Mouse (Mus musculus) v-Abl transformed pro-B cells (cell line): ENCODE measurements around the gene Bche.

Source experiments
- in situ Hi-C, 2 experiments: fragments of 400-800 bp; cut with MboI; formaldehyde crosslinking; loops; one replicate each; pipeline ENCODE4 v1.15.1; 2025; ENCODE audit not compliant: unreplicated experiment in 2 of 2

Gene Bche

DNA sequence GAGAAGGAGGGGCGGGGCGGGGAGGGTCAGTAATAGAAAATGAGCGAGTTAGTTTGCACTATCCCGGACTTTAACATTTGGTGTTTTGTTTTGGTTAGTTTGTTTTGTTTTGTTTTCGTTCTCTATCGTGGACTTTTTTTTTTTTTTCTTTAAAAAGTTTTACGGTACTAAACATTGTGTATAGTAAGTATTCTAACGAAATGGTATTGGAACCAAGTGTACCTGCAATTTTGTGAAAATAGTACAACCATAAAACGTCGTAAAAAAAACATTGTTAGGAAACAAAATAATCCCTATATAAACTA lies at the start of gene Bche:
Bche (minus strand) TSS at position 6 of the 305 bp plus-strand sequence.
- in situ Hi-C loops = no loop called here

DNA sequence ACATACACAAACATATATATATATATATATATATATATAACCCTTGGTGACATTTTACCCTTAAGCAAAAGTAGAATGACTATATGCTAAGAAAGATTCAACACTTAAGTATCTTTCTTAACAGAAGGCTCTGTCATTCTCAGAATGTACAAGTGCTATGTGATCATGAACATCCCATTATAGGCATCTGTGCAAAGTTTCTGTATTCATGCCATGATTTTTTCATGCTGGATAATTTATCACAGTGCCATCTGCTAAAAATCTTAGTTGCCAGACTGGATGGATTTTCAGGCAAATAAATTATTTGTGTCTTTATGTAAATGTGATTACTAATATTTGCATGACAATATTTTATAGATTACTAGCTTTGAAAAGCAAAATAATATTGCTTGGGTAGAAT lies 33.8 kb upstream of the Bche start:
- in situ Hi-C loops = no loop called here

DNA sequence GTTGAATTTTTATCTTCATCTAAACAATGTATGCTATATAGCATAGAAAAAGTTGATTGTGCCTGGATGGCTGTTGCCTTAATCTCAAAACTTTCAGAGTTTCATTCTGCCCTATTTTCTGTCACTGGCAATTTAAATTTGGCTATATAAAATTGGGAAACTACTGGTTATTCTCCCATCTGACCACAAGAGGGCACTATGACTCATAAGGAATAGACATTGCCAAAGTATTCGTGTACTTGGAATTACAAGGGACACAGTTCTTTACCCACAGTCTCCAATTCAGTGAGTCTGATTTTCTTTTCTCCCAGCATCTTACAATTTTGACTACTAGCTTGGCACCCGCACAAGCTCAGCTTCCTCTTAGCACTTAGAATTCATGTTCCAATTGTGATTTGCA lies 23.5 kb upstream of the Bche start:
- in situ Hi-C loops = no loop called here

DNA sequence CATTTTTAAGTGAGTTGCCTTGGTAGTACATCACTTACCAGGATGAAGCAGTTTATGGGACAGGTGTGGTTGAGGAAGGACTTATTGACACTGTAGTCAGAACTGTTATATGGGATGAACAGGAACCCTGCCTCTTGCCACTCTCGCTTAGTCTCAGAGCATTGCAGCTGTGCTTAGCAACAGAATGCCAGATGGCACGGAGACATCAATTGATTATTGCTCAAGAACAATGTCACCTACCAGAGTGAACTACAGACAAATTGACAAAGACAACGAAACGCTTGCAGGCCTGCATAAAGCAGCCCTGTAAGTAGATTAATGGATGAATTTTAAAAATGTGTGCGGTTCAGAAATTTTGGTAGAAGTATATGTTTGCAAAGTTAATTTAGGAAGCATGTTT lies 21.3 kb upstream of the Bche start:
- in situ Hi-C loops = no loop called here

DNA sequence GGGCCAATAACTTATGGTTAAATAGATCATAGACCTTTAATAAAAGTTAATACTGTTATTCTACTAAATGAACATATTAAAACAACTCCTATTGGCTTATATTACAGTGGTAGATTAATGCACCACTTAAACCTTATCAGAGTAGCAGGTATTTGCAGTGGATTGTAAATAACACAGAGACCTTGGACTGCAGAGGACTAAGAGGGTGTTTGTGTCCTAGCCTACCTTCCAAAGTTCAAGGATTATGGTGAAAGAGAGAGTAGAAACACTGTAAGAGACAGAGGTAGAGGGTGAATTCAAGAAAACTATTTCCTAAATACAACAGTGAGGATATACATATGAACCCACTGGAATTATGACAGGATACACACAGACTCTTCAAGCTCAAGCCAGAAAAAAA lies 17.5 kb upstream of the Bche start:
- in situ Hi-C loops = no loop called here

DNA sequence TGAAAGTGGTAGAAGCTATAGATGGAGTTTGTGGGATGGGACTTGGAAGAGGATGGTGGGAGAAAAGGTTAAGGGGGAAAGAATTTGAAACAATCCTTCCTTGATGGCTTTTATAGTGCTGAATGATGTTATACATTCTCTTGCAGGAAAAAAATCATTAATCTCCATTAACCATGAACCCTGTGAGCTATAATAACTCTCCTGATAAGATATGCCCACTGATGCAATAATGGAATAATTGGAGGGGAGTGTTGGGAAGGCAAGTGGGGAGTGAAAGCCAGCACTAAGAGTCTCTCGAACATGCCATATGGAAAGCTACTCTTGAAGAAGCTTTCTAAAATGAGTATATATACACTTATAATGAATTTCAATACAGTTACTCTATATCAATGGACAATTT lies 16.7 kb upstream of the Bche start:
- in situ Hi-C loops = no loop called here

DNA sequence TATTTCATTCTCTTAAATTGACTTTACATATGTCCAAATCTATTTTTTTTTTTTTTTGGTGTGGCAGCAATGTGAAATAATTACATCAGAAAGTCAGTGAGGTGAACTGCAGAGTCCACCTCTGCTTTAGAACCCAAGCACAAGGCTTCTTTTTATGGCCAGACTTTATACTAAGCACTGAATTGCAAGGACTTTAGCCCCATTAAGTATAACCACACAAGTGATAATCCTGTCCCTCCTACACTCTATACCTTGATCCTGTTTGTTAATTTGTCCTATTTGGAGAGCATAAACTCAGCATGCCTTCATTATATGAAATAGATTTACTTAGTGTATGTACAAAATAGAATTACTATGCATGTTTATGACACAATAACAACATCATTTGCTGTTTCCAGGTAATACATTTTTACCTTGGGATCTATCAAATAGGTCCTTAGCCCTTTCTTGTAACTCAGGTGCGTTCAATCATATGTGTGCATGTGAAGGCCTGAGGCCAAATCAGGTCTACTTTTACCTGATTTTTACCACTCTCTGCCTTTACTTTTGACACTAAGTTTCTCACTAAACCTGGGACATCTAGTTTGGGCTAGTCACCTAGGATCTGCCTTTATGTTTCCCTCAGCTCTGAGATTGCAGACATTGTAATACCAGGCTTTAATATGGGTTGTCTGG lies 9.5 kb upstream of the Bche start:
- in situ Hi-C loops = no loop called here

DNA sequence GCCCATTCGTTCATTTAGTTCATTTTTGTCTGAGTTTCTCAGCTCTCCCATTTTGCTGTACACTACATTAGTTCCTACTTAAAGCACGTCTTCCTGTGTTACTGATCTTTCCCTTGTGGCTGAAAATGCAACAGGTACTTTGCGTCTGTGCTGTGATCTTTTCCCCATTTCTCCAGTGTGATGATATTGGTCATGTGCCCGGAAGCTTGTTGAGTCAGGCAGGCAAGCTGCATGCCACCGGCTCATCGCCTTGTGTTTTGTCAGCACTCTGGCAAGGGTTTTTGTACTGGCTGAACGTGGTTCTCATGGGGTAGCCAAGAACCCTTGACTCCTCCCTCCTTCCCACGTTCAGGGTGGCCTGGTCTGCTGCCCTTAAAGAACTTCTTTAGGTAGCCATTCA lies 1.7 kb upstream of the Bche start:
- in situ Hi-C loops = no loop called here

DNA sequence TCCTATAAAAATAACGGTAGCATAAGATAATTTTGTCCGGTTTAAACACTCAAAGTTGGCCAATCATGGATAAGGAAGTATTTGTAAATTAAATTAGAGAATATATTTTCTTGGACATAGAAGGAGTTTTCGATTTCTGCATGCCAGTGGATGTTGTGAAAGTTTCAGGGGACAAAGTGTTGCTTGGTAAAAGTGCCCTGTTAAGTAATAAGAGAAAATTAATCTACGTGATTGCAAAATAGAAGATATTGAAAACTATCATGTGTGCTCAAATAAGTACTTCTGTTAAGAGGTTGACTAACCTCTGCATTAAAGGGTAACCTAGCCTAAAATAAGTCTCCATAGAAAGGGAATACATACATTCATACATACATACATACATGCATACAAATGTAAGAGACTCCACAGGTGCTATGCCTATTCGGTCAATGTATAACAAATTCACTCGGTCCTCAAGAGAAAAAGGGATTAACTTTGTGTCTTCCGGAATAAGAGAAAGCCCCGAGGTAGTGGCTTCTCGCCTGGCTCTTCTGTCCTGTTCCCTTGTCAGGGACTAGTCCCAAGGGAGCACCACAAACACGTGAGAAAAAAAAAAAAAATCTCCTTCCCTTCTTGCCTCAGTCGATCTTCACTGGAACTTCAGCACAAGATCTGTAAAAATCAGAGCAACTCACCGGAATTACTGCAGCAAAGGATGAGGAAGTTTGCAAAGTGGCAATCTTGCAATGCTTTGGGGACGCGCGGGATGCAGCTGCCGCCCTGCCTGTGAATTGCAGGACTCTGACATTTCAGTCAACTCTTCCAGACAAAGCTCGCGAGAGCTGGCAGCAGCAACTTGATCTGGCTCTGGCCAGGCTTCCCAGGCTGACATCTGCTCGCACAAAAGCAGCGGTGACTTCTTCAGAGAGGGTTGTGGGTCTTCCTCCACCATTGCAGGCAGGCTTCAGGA lies 480 bp downstream of the Bche start:
- in situ Hi-C loops = no loop called here

DNA sequence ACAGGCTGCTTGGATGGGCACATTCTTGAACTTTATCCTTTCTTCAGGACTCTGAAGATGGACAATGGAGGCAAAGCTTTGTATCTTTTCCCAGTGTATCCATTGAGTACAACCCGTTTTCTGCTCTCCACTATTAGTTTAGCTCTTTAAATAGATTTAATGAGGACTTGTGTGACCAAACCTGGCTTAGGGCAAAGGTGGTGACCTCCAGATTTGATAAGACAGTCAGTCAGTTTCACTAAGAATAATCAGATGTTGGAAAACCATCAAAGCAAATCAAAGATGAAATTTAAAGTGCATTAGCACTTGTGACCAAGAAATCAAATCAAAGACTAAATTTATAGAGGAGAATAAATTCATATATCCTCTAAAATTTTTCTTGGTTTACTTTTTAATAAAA lies 1.7 kb downstream of the Bche start:
- in situ Hi-C loops = no loop called here

DNA sequence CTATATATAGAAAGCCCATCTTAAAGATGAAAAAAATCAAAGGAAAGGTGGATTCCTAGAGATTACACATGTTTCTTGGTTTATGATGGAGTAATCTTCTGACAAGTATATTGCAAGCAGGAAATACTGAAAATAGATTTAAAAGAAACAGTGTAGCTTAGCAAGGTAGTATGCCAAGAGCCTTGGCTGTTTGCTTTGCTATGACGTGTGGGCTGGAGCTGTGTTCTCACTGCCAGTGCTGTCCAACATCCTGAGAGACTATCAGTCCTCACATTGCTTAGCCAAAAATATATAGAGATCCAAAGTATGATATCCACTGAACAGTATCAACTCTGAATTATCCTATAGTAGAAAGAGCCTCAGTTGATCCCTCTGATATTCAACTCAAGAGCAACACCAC lies 9.3 kb downstream of the Bche start:
- in situ Hi-C loops = no loop called here

DNA sequence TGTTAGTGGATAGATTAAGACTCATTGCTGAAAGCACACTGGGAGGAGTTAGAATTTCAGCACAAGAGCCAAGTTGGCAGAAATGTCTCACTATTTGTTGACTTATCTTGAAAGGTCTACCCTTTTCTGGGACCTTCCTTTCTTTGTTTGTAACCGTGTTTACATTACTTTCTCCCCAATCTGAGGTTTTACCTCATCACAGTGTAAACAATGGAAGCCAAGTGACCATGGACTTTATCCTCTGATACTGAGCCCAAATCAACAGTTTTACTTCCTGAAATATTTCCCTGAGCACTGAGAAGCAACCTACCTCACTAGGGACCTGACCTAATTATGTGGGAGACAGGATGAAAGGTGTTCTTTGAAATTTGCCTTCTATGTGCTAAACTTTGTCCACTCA lies 34.9 kb downstream of the Bche start:
- in situ Hi-C loops = no loop called here

DNA sequence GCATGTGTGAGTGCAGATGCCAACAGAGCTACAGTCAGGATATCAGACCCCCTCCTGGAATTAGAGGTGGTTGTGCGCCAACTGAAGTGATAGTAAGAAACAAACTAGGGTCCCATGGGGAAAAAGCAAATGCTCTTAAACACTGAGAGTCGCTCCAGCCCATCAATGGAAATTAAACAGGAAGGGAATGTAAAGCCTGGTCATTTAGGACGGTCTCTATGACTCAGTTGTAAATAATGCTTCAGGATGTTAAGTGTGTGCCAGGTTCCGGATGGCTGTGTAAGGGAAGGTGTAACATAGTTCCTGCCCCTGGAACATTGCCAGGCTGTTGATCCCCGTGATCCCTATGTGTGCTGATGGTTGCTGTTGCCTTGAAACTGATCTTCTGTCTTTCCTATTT lies 40.0 kb downstream of the Bche start:
- in situ Hi-C loops = no loop called here

DNA sequence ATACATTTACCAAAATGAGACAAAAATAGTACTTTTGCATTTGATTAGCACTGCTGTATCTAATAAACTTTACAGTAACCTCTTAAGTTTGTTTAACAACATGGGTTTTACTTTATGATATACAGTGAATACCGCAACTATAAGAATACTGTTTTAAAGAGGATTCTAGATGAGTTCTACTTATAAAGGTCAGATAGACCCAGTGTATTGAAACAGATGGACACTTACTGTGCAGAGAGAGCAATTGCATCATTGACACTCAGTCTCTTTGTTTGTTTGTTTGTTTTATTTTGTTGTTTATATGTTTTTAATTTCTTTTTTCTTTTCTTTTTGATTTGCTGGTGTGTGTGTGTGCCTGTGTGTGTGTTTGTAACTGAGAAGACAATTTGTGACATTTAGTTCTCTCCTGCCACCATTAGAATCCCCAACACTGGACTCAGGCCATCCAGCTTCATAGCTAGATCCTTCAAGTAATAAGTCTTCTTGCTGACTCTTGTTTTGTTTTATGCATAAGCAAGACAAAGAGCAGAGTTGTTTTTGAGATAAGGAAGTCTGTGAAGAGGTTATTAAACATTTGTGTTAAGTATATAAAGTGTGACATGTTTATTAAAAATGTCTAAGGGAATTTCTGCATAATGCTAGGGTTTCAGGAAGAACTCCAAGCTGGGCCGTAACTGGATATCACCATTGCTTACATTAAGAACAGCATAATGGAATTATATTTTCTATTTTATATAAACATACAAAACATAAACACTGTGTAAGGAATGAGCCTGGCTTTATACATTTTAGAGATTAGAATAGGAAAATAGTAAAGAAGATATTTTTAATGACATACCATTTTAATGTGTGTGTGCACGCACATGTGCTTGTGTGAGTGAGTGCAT lies 40.7 kb downstream of the Bche start:
- in situ Hi-C loops = no loop called here

DNA sequence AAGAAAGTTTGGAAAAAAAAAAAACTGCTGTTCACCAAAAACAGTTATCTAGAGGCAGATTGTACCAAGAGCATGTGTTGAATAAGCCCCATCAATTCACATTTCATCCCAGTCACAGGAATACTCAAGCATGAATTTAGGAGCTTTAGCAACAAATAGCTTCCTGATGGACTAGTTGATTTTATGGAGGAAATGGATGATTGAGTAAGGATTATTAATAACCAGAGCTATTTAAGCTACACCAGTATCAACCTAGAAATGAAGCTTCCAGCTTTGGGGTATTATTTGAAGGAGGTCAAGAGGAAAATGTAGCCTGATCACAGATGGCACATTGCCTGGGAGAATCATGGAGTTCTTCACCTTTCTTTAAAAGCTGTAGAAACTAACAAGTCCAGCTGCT lies 57.9 kb downstream of the Bche start:
- in situ Hi-C loops = no loop called here

DNA sequence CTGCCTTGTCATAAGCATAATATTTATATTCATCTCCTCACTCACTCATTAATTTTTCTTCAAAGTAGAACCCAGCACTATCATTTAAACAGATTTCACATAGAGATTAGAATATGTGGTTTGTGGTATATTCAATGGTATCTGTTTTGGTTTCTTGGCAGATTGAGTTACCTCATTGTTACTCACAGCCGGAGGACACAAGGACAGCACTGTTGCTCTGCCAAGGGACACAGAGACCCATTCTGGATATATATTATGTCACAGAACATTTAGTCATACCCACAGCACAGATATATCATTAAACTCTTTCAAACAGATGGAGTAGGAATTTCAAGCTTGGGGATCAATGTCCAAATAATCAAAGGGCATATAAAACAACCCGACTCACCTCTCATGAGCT lies 61.2 kb downstream of the Bche start:
- in situ Hi-C loops = no loop called here

DNA sequence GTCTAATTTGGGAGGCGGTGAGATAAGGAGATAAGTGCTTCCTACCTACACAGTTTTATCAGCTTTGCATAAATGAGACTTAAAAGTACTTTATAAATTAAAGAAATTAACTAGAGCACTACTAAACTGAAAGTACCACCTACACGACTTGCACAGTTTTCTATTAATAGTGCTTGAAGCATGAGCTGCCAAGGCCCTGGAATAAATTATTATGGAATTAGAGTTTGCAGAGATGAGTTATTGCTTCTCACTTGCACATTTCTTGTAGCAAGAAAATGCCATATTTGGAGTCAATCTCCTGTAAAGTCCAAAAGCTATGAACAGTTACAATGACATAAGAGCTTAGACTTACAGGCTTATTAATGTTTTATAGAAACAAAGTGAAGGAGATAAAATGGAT lies 96.8 kb downstream of the Bche start:
- in situ Hi-C loops = no loop called here

DNA sequence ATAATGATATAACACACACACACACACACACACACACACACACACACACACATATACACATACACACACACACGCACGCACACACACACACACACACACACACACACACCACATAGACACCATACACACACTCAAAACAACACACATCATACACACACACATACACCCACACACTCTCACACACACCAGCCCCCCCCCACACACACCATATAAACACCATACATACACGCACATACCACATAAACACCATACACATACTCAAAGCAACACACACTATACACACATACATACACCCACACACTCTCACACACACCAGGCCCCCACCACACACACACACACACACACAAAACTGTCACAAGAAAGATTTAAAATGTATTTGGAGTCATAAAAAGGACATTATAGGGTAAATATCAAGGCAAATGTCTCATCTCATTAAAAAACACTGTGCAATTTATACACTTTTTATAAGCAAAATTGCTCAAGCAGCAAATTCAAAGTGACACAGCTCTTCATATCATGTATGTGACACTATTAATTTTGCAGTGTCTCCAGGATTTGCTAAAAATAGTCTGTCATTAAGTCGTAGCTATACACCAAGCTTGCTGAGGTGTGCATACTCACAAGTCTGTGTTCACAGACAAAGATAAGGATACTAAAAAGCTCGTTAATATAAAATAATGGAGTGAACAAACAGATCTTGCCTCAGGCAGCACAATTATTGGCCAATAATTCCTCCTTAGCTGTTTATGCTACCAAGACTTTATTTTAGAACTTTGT lies 116.3 kb downstream of the Bche start:
- in situ Hi-C loops = no loop called here
